Mouse (Mus musculus): ENCODE results near the gene Cfap97d2. TPM values are rescaled to one million over a fixed set of nuclear protein-coding genes. Genes with fewer than 3 reads are reported as not detected.

Cfap97d2 gene
- polyA plus RNA-seq, 1 experiment from 2014 or later, result 0.17 TPM

GRCm38 (mm10) chr8:13703756-13704155 lies 1.9 kb upstream of the Cfap97d2 start:
- no peaks in the 10 kb centered on the region for H3K9me3 ChIP-seq (ENCODE audit: control insufficient read depth, low read length)
- WGBS, result 91% methylated on average over 6 of the region's 6 CpGs

DNA sequence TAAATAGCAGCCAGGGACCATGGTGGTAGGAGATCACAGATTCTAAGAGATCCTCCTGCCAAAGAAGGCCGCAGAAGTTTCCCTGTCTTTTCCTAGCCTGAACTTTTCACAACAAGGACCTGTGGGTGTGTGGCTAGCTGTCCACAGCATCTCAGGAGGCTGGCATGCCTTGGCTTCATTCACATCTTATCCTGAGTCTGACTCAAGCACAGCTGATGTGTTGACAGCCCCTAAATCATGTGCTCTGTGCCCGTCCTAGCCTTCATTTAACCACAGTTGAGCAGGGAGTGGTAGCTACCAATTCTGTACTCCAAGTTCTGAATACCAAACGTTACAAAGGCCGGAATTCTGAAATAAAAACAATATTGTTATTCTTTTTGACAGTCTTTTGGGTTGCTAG lies 1.4 kb upstream of the Cfap97d2 start:
- ATAC-seq (ENCODE audit: low FRiP score, low TSS enrichment) (no peak), DNase-seq (ENCODE audit: low spot score) (no peak)
- 78% methylated on average over 4 of the region's 4 CpGs for WGBS
- Histone ChIP-seq H3K27me3 (ENCODE audit: control insufficient read depth, insufficient read depth, low read length) (no peaks in the 10 kb centered on the region), H3K9ac (ENCODE audit: low read length) (no peak overlapping the region), H3K9me3 (ENCODE audit: control insufficient read depth, low read length) (no peaks in the 10 kb centered on the region), H3K36me3 (ENCODE audit: control insufficient read depth, insufficient read depth, low read length) (no peaks in the 10 kb centered on the region), H3K4me1 (replicated peaks; ENCODE audit: control insufficient read depth, insufficient read depth) (no peaks in the 10 kb centered on the region), H3K27ac (replicated peaks) (no peak overlapping the region), H3K4me2 (replicated peaks; ENCODE audit: low read depth) (no peak overlapping the region), H3K4me3 (ENCODE audit: low read depth, low read length) (no peak overlapping the region)
- no peak for TF ChIP-seq CTCF (IDR thresholded peaks at IDR 0.05; ENCODE audit: low read depth)
- TF ChIP-seq EP300 (optimal IDR thresholded peaks at IDR 0.05), result no peak

More at GRCm38 (mm10) chr8:13703756-13704155, 1.9 kb upstream of the Cfap97d2 start:
- TF ChIP-seq EP300 (optimal IDR thresholded peaks at IDR 0.05) (no peak), CTCF (IDR thresholded peaks at IDR 0.05; ENCODE audit: low read depth) (no peak)
- Histone ChIP-seq H3K36me3 (ENCODE audit: control insufficient read depth, insufficient read depth, low read length) (no peaks in the 10 kb centered on the region), H3K9ac (ENCODE audit: low read length) (no peak overlapping the region), H3K27me3 (ENCODE audit: control insufficient read depth, insufficient read depth, low read length) (no peaks in the 10 kb centered on the region), H3K27ac (replicated peaks) (no peak overlapping the region), H3K4me3 (ENCODE audit: low read depth, low read length) (no peak overlapping the region), H3K4me2 (replicated peaks; ENCODE audit: low read depth) (no peak overlapping the region), H3K4me1 (replicated peaks; ENCODE audit: control insufficient read depth, insufficient read depth) (no peaks in the 10 kb centered on the region)
- DNase-seq (ENCODE audit: low spot score) (no peak), ATAC-seq (ENCODE audit: low FRiP score, low TSS enrichment) (no peak)

DNA sequence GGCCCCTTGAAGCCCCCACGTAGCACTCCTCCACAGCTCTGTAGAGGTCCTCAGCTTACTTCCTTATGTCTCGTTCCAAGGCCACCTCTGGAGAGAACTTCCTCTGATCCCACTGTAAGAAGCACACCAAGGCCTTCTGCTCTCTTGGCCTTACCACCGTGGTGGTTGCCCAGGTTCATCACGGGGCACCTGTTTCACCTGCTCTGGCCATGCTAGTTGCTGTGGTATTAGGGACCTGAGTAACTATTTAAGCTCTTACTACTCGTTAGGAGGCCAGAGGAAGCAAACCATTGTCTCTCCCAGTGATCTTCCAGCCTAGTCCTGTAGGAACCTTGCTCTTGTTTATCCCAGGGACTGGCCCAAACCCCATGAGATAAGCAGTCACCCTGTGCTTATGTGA lies 1.2 kb downstream of the Cfap97d2 start:
- Histone ChIP-seq H3K4me3 (ENCODE audit: low read depth, low read length) (no peak overlapping the region), H3K4me2 (replicated peaks; ENCODE audit: low read depth) (no peak overlapping the region), H3K4me1 (replicated peaks; ENCODE audit: control insufficient read depth, insufficient read depth) (no peaks in the 10 kb centered on the region), H3K27ac (replicated peaks) (no peak overlapping the region), H3K27me3 (ENCODE audit: control insufficient read depth, insufficient read depth, low read length) (no peaks in the 10 kb centered on the region), H3K9me3 (ENCODE audit: control insufficient read depth, low read length) (no peaks in the 10 kb centered on the region), H3K36me3 (ENCODE audit: control insufficient read depth, insufficient read depth, low read length) (no peaks in the 10 kb centered on the region), H3K9ac (ENCODE audit: low read length) (no peak overlapping the region)
- ATAC-seq (ENCODE audit: low FRiP score, low TSS enrichment) (no peak), DNase-seq (ENCODE audit: low spot score) (no peak)
- TF ChIP-seq EP300 (optimal IDR thresholded peaks at IDR 0.05), result no peak
- TF ChIP-seq CTCF (IDR thresholded peaks at IDR 0.05; ENCODE audit: low read depth), result no peak
- 86% methylated on average over 5 of the region's 5 CpGs for WGBS

GRCm38 (mm10) chr8:13708514-13708913 lies 2.8 kb downstream of the Cfap97d2 start:
- H3K27ac ChIP-seq (replicated peaks), result no peak overlapping the region
- TF ChIP-seq CTCF (IDR thresholded peaks at IDR 0.05; ENCODE audit: low read depth) (no peak), EP300 (optimal IDR thresholded peaks at IDR 0.05) (no peak)
- H3K27me3 ChIP-seq (ENCODE audit: control insufficient read depth, insufficient read depth, low read length), result no peaks in the 10 kb centered on the region
- DNase-seq (ENCODE audit: low spot score), result no peak
- WGBS, result 87% methylated on average over 5 of the region's 5 CpGs
- ATAC-seq (ENCODE audit: low FRiP score, low TSS enrichment), result no peak
- H3K4me2 ChIP-seq (replicated peaks; ENCODE audit: low read depth), result no peak overlapping the region
- H3K4me3 ChIP-seq (ENCODE audit: low read depth, low read length), result no peak overlapping the region
- H3K36me3 ChIP-seq (ENCODE audit: control insufficient read depth, insufficient read depth, low read length), result no peaks in the 10 kb centered on the region
- H3K4me1 ChIP-seq (replicated peaks; ENCODE audit: control insufficient read depth, insufficient read depth), result no peaks in the 10 kb centered on the region
- no peaks in the 10 kb centered on the region for H3K9me3 ChIP-seq (ENCODE audit: control insufficient read depth, low read length)
- H3K9ac ChIP-seq (ENCODE audit: low read length), result no peak overlapping the region

- Histone ChIP-seq H3K27ac (replicated peaks) (no peak overlapping the region), H3K9ac (ENCODE audit: low read length) (no peak overlapping the region), H3K36me3 (ENCODE audit: control insufficient read depth, insufficient read depth, low read length) (no peaks in the 10 kb centered on the region), H3K4me1 (replicated peaks; ENCODE audit: control insufficient read depth, insufficient read depth) (no peaks in the 10 kb centered on the region), H3K27me3 (ENCODE audit: control insufficient read depth, insufficient read depth, low read length) (no peaks in the 10 kb centered on the region), H3K4me3 (ENCODE audit: low read depth, low read length) (no peak overlapping the region), H3K9me3 (ENCODE audit: control insufficient read depth, low read length) (no peaks in the 10 kb centered on the region), H3K4me2 (replicated peaks; ENCODE audit: low read depth) (no peak overlapping the region)
- ATAC-seq (ENCODE audit: low FRiP score, low TSS enrichment), result no peak
- 89% methylated on average over 8 of the region's 8 CpGs for WGBS
- no peak for TF ChIP-seq CTCF (IDR thresholded peaks at IDR 0.05; ENCODE audit: low read depth)
- no peak for TF ChIP-seq EP300 (optimal IDR thresholded peaks at IDR 0.05)
- no peak for DNase-seq (ENCODE audit: low spot score)
These were observed 13.3 kb downstream of the Cfap97d2 start for GRCm38 (mm10) chr8:13718980-13719379.

- Histone ChIP-seq H3K27ac (replicated peaks) (no peak overlapping the region), H3K27me3 (ENCODE audit: control insufficient read depth, insufficient read depth, low read length) (no peaks in the 10 kb centered on the region), H3K4me1 (replicated peaks; ENCODE audit: control insufficient read depth, insufficient read depth) (no peaks in the 10 kb centered on the region), H3K4me3 (ENCODE audit: low read depth, low read length) (no peak overlapping the region), H3K36me3 (ENCODE audit: control insufficient read depth, insufficient read depth, low read length) (no peaks in the 10 kb centered on the region), H3K9me3 (ENCODE audit: control insufficient read depth, low read length) (no peaks in the 10 kb centered on the region), H3K9ac (ENCODE audit: low read length) (no peak overlapping the region), H3K4me2 (replicated peaks; ENCODE audit: low read depth) (no peak overlapping the region)
- ATAC-seq (ENCODE audit: low FRiP score, low TSS enrichment), result no peak
- peak; percentile 75 for TF ChIP-seq CTCF (IDR thresholded peaks at IDR 0.05; ENCODE audit: low read depth)
- TF ChIP-seq EP300 (optimal IDR thresholded peaks at IDR 0.05), result no peak
- DNase-seq (ENCODE audit: low spot score), result peak; percentile 44
These were observed 20.0 kb downstream of the Cfap97d2 start for GRCm38 (mm10) chr8:13725722-13726121.

Measured in stomach, postnatal 0 days (tissue).